Mouse (Mus musculus): Measurements from ENCODE around the gene Sass6. TPM values are rescaled to one million over a fixed set of nuclear protein-coding genes. Genes with fewer than 3 reads are reported as not detected.
"Not testable (repeated sequence)": the region's sequence is repeated elsewhere in the genome, so short reads cannot be mapped to it uniquely, and the experiment has no call there.

Sass6 gene
- polyA plus RNA-seq, 1 experiment from 2014 or later: 13.1 TPM

- 71% methylated on average over 7 of the region's 7 CpGs for WGBS
- H3K4me3 ChIP-seq: no peak overlapping the region
- H3K4me1 ChIP-seq (replicated peaks): peaks cover 54% of the 10 kb centered on the region
Measured at GRCm38 (mm10) chr3:116656184-116656965, 61.6 kb downstream of the Sass6 start.

GRCm38 (mm10) chr3:116658928-116659565 lies 64.3 kb downstream of the Sass6 start:
- Histone ChIP-seq H3K9ac (no peak overlapping the region), H3K4me1 (replicated peaks) (peaks cover 44% of the 10 kb centered on the region), H3K36me3 (no peaks in the 10 kb centered on the region), H3K27ac (replicated peaks) (no peak overlapping the region), H3K4me3 (no peak overlapping the region), H3K9me3 (no peaks in the 10 kb centered on the region), H3K27me3 (no peaks in the 10 kb centered on the region), H3K4me2 (no peak overlapping the region)
- ATAC-seq (ENCODE audit: low FRiP score, low read depth): no peak
- 72% methylated on average over 15 of the region's 15 CpGs for WGBS

More at GRCm38 (mm10) chr3:116656184-116656965, 61.6 kb downstream of the Sass6 start:
- Histone ChIP-seq H3K27ac (replicated peaks) (no peak overlapping the region), H3K9me3 (no peaks in the 10 kb centered on the region), H3K27me3 (no peaks in the 10 kb centered on the region), H3K36me3 (no peaks in the 10 kb centered on the region), H3K4me2 (no peak overlapping the region), H3K9ac (no peak overlapping the region)
- no peak for ATAC-seq (ENCODE audit: low FRiP score, low read depth)

GRCm38 (mm10) chr3:116659856-116660430 lies 65.2 kb downstream of the Sass6 start:
- Histone ChIP-seq H3K4me2 (peak overlapping the region; percentile 60), H3K27ac (replicated peaks) (no peak overlapping the region), H3K9ac (no peak overlapping the region), H3K9me3 (no peaks in the 10 kb centered on the region), H3K36me3 (no peaks in the 10 kb centered on the region), H3K4me1 (replicated peaks) (peaks cover 44% of the 10 kb centered on the region), H3K4me3 (no peak overlapping the region), H3K27me3 (no peaks in the 10 kb centered on the region)
- ATAC-seq (ENCODE audit: low FRiP score, low read depth): no peak
- 84% methylated on average over 13 of the region's 13 CpGs for WGBS

- ATAC-seq (ENCODE audit: low FRiP score, low read depth): no peak
- H3K27me3 ChIP-seq: no peaks in the 10 kb centered on the region
- 7% methylated on average over 16 of the region's 16 CpGs for WGBS
- no peaks in the 10 kb centered on the region for H3K36me3 ChIP-seq
- H3K9me3 ChIP-seq: no peaks in the 10 kb centered on the region
- H3K4me1 ChIP-seq (replicated peaks): peaks cover 44% of the 10 kb centered on the region
- peak overlapping the region; percentile 60 for H3K4me2 ChIP-seq
- H3K27ac ChIP-seq (replicated peaks): peak overlapping the region; percentile 95
- peak overlapping the region; percentile 92 for H3K4me3 ChIP-seq
- peak overlapping the region; percentile 95 for H3K9ac ChIP-seq
Measured at GRCm38 (mm10) chr3:116661288-116661869, 66.6 kb downstream of the Sass6 start.

- Histone ChIP-seq H3K4me3 (peak overlapping the region; percentile 92), H3K36me3 (no peaks in the 10 kb centered on the region), H3K9me3 (no peaks in the 10 kb centered on the region), H3K4me1 (replicated peaks) (peaks cover 39% of the 10 kb centered on the region), H3K27ac (replicated peaks) (peak overlapping the region; percentile 95), H3K4me2 (peak overlapping the region; percentile 60), H3K27me3 (no peaks in the 10 kb centered on the region), H3K9ac (peak overlapping the region; percentile 95)
- WGBS: under 1% methylated on average over 64 of the region's 68 CpGs
- ATAC-seq (ENCODE audit: low FRiP score, low read depth): peak; percentile 94
Measured at GRCm38 (mm10) chr3:116661870-116662414, 67.2 kb downstream of the Sass6 start.

GRCm38 (mm10) chr3:116662463-116662863 lies 67.7 kb downstream of the Sass6 start, which contains the start of gene Mfsd14a:
Gene Mfsd14a, minus strand, starts transcription at chr3:116662677.
- no peaks in the 10 kb centered on the region for H3K9me3 ChIP-seq
- H3K4me2 ChIP-seq: peak within 1 kb of the TSS; percentile 60
- peak within 1 kb of the TSS; percentile 95 for H3K9ac ChIP-seq
- peak within 1 kb of the TSS; percentile 95 for H3K27ac ChIP-seq (replicated peaks)
- H3K27me3 ChIP-seq: no peaks in the 10 kb centered on the region
- no peaks in the 10 kb centered on the region for H3K36me3 ChIP-seq
- peak; percentile 99 for ATAC-seq (ENCODE audit: low FRiP score, low read depth)
- peaks cover 37% of the 10 kb centered on the region for H3K4me1 ChIP-seq (replicated peaks)
- peak within 1 kb of the TSS; percentile 92 for H3K4me3 ChIP-seq
- under 1% methylated on average over 39 of the region's 39 CpGs for WGBS

- not testable (repeated sequence) for H3K4me2 ChIP-seq; H3K36me3 ChIP-seq; H3K4me3 ChIP-seq; H3K9me3 ChIP-seq; H3K9ac ChIP-seq; H3K27me3 ChIP-seq; ATAC-seq (ENCODE audit: low FRiP score, low read depth); H3K27ac ChIP-seq (replicated peaks)
- 96% methylated on average over 9 of the region's 9 CpGs for WGBS
- peaks cover 24% of the 10 kb centered on the region for H3K4me1 ChIP-seq (replicated peaks)
Measured at GRCm38 (mm10) chr3:116664281-116664680, 69.5 kb downstream of the Sass6 start.

Other genes with a start within 250 kb of the Sass6 start
- gene Cdc14a, start 170.9 kb upstream of the Sass6 start, polyA plus RNA-seq (2015; fragmentation: Nextera tagmentation; extraction: Ambion mirVana): 3.4 and 3.9 TPM in 2 replicates
- 105 and 109 TPM in 2 replicates for gene Rtca, start 86.8 kb upstream of the Sass6 start, polyA plus RNA-seq (2015; fragmentation: Nextera tagmentation; extraction: Ambion mirVana)
- gene Dbt, start 81.9 kb upstream of the Sass6 start, polyA plus RNA-seq (2015; fragmentation: Nextera tagmentation; extraction: Ambion mirVana): 12.9 and 13.5 TPM in 2 replicates
- gene Lrrc39, start 32.0 kb upstream of the Sass6 start, polyA plus RNA-seq (2015; fragmentation: Nextera tagmentation; extraction: Ambion mirVana): 0.31 and 0.45 TPM in 2 replicates
- gene Trmt13, start 19.6 kb downstream of the Sass6 start, polyA plus RNA-seq (2015; fragmentation: Nextera tagmentation; extraction: Ambion mirVana): 24.3 and 25.1 TPM in 2 replicates
- gene Mfsd14a, start 67.7 kb downstream of the Sass6 start, polyA plus RNA-seq (2015; fragmentation: Nextera tagmentation; extraction: Ambion mirVana): 60.6 and 65.4 TPM in 2 replicates
- gene Gm43191, start 86.3 kb downstream of the Sass6 start, polyA plus RNA-seq (2015; fragmentation: Nextera tagmentation; extraction: Ambion mirVana): not detected in 2 replicates
- 8.0 and 8.7 TPM in 2 replicates for gene Slc35a3, start 117.8 kb downstream of the Sass6 start, polyA plus RNA-seq (2015; fragmentation: Nextera tagmentation; extraction: Ambion mirVana)
- 13.9 and 15.0 TPM in 2 replicates for gene Agl, start 213.2 kb downstream of the Sass6 start, polyA plus RNA-seq (2015; fragmentation: Nextera tagmentation; extraction: Ambion mirVana)

Data from hindbrain, embryonic 15.5 days (tissue).